Mouse (Mus musculus): ENCODE results near the gene Sec24a.
A peak's percentile ranks its signal among the peaks of the same experiment; 100 is the strongest.
"Not testable (repeated sequence)": the region's sequence is repeated elsewhere in the genome, so short reads cannot be mapped to it uniquely, and the experiment has no call there.

Gene Sec24a

DNA sequence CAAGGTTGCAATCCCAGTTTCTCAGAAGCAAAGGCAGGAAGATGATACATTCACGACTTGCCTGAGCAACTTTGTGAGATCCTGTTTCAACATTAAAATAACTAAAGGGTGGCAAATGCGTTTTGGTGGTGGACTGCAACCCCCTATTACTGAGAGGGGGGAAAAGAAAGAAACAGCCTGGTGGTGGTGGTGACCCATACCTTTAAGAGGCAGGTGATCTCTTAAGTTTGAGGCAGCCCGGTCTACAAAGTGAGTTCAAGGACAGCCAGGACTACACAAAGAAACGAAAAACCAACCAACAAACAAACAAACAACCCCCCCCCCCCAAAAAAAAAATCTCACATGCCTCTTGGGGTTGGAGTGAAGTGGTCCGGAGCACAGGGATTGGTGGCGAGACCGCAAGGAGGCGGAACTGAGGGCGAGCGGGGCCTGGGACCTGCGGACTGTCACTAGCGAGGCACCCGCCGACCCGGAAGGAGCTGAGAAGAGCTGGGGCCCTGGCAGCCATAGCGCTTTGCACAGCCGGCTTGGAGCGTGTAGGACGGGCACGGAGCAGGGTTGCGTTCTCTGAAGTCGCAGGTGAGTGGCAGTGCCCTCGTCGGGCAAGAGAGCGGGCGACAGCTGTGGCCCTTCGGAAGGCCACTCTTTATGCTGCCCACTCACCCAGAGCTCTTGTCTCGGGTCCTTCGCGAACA, at the start of gene Sec24a, which contains the start of gene Sar1b:
Gene Sec24a (minus strand): TSS at position 422 of the 695 bp plus-strand sequence.
Gene Sar1b (plus strand): TSS at position 475 of the 695 bp plus-strand sequence.
- DNase-seq (ENCODE audit: low spot score in 2 of 2): peak; percentile 69 to 84

GRCm38 (mm10) chr11:51812022-51812546, 48.6 kb upstream of the Sec24a start:
- no peak for DNase-seq (ENCODE audit: low spot score in 2 of 2)

DNA sequence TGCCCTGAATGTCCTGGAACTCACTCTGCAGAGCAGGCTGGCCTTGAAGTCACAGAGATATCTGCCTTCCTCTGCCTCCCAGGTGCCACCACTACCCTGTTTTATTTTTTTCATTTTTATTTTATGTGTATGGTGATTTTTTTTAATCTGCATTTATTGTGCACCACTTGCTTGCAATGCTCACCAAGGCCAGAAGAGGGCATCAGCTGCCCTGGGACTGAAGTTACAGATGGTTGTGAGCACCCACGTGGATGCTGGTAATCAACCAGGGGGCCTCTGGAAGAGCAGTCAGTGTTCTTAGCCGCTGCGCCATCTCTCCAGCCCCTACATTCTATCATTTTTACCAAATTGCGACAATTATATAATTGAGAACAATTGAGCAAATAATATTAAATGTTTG, 47.8 kb upstream of the Sec24a start:
- DNase-seq (ENCODE audit: low spot score in 2 of 2): no peak

DNA sequence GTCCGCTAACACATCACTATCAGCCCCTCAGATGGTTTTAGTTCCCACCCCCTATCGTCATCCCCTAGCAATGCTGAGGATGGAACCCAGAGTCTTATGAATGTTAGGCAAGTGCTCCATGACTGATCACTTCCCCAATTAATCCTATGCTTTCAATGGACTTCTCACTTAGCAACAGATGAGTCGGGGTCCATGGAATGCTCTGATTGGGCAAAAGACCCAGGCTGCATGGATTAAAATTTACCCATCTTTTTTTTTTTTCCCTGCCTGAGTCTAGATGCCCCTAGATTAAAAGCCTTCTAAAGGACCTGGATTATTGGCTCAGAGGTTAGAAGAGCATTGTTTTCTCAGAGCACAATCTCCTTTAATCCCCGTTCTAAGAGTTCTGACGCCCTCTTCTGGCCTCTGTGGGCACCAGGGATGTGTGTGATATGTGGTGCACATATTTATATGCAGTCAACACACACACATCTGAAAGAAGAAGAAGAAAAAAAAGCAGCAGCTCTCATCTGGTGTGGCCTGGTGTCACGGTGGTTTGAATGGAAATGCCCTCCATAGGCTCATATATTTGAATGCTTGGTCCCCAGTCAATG, 46.3 kb upstream of the Sec24a start:
- DNase-seq (ENCODE audit: low spot score in 2 of 2): no peak

- no peak for DNase-seq (ENCODE audit: low spot score in 2 of 2)
Observed at GRCm38 (mm10) chr11:51807108-51807879, 43.9 kb upstream of the Sec24a start.

DNA sequence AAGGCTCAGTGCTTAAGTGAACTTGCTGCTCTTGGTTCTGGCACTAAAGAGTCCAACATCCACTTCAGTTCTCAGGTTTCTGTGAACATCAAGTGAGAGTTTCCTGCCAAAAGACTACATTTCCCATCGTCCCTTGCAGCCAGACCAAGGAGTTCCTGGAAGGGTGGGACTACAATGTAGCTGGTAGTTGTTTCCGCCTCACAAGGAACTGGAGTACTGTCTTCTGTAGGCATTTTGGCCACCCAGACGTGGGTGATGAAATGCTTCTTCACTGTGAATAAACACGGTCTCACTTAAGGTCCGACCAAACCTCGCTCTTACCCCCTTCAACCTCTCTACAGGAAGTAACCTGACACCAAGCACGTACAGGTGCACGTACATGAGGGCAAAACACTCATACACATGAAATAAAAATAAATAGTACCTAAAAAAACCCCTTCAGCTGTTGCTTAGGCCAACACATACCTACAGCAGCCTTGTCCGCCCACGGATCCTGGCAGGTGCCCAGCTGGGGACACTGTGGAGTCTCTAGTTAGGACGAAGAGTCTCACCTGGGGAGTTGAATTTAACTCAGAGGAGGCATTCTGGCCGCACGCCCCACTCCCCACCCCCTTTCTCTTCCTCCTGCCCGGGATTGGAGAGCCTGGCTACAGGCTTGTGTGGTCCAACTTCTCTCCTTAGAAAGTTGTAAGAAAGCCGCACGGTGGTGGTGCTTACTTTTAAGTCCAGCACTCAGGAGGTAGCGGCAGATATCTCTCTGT, 42.0 kb upstream of the Sec24a start:
- peak; percentile 66 to 76 for DNase-seq (ENCODE audit: low spot score in 2 of 2)

- DNase-seq (ENCODE audit: low spot score in 2 of 2): no peak
Observed at GRCm38 (mm10) chr11:51800634-51801325, 37.3 kb upstream of the Sec24a start.

DNA sequence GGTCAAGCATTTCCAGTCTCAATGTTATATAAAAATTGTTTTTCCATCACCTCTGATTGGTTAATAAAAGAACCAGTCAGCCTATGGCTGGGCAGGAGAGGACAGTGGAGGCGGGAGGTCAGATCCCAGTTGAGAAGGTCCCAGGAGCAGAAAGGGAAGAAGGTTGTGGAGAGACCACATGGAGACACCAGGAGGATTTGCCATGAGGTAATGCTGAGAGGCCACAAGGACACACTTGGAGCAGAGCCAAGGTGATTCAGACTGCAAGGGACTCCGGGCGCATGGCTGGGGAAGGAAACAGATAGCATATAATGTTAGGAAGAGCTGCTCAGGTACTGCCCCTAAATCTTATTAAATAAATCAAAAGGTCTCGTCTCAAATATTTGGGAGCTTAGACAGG, 32.8 kb upstream of the Sec24a start:
- no peak for DNase-seq (ENCODE audit: low spot score in 2 of 2)

DNA sequence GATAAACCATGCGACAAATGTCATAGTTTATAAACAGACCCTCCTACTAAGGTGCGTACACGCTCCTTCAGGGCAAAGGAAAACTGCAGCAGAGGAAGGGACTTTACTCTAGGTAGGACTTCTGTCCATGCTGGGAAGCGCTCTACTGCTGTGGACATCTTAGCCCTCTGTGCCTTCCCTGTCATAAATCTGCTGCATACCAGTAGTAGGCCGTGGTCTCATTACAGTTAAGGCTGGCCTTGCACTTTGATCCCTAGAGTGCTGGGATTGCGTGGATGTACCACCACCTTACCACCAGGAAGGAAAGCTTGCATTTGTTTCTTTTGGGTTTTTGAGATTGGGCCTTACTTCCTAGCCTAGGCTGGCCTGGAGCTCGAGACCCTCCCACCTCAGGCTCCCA, 27.2 kb upstream of the Sec24a start:
- DNase-seq (ENCODE audit: low spot score in 2 of 2): no peak

- not testable (repeated sequence) for DNase-seq (ENCODE audit: low spot score in 2 of 2)
Observed at GRCm38 (mm10) chr11:51789735-51790134, 26.3 kb upstream of the Sec24a start.

- peak; percentile 29 to 69 for DNase-seq (ENCODE audit: low spot score in 2 of 2)
Observed at GRCm38 (mm10) chr11:51785926-51786325, 22.5 kb upstream of the Sec24a start.

DNA sequence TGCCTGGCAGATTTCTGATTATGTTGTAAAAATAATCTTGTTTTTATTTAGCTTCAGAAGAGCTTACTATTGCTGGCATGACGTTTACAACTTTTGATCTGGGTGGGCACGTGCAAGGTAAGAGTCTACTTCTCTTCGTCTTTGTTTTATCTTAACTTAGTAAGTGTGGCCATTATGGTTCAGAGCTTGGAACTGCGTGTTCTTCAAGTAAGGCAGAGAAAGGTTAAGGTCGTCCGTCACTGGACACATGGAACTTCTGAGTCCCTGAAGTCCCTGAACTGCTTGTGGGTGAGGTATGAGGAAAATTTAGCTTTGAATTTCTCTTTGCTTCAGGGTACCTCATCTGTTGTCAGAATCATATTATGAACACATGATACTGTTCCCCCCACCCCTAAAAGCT, 19.3 kb upstream of the Sec24a start:
- no peak for DNase-seq (ENCODE audit: low spot score in 2 of 2)

DNA sequence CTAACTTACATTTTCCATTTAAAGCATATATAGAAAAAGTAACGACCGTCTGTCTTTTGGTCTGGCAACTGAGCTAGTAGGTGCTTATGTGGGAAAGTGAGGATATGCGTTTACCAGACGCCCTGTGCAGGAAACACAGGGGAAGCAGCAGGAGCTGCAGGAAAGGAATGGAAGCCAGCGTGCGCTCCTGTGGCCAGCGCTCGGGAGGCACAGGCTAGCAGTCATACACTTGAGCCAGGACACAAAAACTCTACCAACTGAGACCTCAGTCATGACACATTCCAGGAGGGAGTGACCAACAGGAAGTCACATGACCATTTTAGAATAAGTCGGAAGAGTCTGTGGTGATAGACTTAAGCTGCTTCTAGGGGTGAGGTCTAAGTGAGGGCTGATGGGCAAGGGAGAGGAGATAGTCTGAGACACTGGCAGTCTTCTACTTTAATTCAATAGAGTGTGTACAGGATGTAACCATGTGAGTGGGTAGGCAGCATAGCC, 17.4 kb upstream of the Sec24a start:
- DNase-seq (ENCODE audit: low spot score in 2 of 2): no peak

DNA sequence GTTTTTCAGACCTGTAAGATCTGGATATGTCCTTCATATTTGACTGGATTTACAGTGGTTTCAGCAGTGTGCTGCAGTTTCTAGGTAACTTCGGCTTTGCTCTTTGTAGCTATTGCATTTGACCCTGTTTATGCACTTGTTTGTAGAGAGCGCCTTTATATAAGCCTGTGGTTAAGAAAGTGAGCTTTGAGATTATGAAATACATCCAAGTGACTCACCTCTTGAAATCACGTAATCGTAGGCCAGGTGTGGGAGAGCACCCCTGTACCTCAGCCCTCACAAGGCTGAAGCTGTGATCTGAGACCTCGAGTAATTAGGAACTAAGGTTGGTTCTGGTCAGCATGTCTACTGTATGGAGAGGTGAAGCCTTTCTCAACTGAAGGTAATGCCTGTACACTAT, 14.0 kb upstream of the Sec24a start:
- DNase-seq (ENCODE audit: low spot score in 2 of 2): no peak

DNA sequence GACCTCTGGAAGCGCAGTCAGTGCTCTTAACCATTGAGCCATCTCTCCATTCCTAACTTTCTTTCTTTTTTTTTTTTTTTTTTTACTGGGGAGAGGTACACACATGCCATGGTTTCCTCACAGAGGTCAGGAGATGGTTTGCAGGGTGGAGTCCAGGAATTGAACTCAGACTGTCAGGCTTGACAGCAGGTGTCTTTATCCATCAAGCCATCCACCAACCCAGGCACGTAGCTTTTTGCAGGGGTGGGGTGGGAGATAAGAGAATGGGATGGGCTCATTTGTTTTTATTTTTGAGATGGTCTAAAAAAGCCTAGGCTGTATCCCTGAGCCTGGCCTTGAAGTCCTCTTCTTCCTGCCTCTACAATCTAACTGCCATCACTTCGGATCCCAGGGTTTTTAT, 12.1 kb upstream of the Sec24a start:
- no peak for DNase-seq (ENCODE audit: low spot score in 2 of 2)

DNA sequence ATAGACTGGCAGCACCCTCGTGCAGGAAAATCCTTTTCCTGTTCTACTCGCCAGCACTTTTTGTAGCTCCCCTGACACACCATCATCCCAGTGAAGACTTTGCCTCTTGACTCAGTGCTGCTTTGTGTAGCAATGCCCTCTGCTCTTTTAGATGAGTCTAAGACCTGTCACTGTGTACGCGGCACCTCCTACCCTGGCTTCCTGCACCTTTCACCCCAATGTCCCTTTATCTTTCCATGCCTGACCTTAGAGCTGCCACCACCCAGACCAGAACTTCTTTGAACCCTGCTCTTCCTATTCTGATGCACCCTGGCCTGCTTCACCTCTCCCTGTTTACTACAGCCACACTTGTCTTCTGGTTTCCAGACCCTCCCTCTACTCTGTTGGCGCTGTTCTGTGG, 4.9 kb upstream of the Sec24a start:
- no peak for DNase-seq (ENCODE audit: low spot score in 2 of 2)

- no peak for DNase-seq (ENCODE audit: low spot score in 2 of 2)
Observed at GRCm38 (mm10) chr11:51767579-51768220, 4.3 kb upstream of the Sec24a start.

DNA sequence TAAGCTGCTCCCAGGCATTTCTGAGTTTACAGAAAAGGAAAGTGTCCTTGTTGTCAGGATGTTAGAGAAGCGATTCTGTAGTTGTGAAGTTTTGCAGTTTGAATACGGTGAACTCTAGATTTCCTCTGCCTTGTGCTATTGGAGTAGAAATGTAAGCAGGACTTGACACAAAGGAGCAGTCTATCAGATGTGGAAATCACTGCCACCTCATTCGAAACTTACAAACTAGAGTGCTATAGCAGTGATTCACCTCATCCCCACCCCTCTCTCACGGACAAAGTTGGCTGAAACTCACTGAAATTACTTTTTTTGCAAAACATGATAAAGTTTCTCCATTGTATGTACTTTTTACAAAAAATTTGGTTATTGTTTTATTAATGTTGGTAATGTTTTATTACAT, 1.4 kb upstream of the Sec24a start:
- no peak for DNase-seq (ENCODE audit: low spot score in 2 of 2)

GRCm38 (mm10) chr11:51763955-51764354, 521 bp upstream of the Sec24a start:
- DNase-seq (ENCODE audit: low spot score in 2 of 2): peak in 1 of 2 experiments; percentile 3

DNA sequence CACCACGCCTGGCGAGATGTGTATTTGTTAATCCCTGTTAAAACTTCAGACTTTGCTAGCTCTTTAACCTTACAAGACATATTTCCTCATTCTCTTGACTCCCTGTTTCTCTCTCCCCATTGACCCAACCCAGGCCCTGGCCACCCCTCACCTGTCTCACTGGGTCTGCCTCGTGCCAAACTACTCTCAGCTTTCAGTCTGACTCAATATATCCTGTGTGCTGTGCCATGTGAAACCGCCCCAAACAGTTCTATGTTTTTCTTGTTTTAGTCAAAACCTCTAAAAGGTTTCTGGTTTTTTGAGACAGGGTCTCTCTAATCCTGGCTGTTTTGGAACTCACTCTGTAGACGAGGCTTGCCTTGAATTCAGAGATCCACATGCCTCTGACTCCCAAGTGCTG, 2.2 kb downstream of the Sec24a start:
- no peak for DNase-seq (ENCODE audit: low spot score in 2 of 2)

Data from thymus, postnatal 10 days (tissue).